Mouse (Mus musculus): ENCODE data around the gene Dact3.

DNA sequence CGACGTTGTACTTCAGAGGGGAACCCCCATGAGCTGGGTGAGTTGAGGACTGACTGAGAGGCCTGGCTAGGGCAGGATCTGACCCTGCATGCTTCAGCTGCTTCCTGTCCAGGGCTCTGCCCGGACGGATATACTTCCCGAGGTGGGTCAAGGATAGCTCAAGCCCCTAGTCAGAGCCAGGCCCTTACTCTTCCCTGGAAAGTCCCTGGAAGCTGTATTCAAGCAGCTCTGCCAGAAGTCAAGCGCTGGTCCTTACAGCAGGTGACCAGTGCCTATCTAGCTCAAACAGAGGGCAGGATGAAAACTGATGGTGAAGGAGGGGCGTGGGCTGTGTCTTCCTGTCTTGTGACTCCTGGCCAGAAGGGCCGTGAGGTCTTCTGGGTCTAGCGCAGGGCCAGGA, 44.7 kb upstream of the Dact3 start:
- no peak for TF ChIP-seq CTCF (IDR thresholded peaks at IDR 0.05; ENCODE audit: borderline replicate concordance, insufficient read depth, low read length)
- no peak for TF ChIP-seq POLR2A (IDR thresholded peaks at IDR 0.05; ENCODE audit: low read depth, low read length)
